Mouse (Mus musculus) liver, embryonic 12.5 days (tissue): ENCODE results near the gene Nthl1. TPM values are rescaled to one million over a fixed set of nuclear protein-coding genes. Genes with fewer than 3 reads are reported as not detected.

ENCODE experiments used
- ATAC-seq: fragments of 200-750 bp; cut with Nextera tagmentation; 2 replicates; pipeline ENCODE4 v1.8.0; 2017; ENCODE audit warnings: moderate number of reproducible peaks, mild to moderate bottlenecking, moderate library complexity
- H3K27ac ChIP-seq: fragments of 300-500 bp; sonication (generic); 2 replicates; pipeline ENCODE4 v1.5.1; 2016; ENCODE audit warnings: mild to moderate bottlenecking
- H3K27me3 ChIP-seq: fragments of 300-500 bp; sonication (generic); replicated peaks from 2 replicates; pipeline ENCODE4 v1.6.1; 2016; ENCODE audit warnings: mild to moderate bottlenecking, moderate library complexity
- H3K36me3 ChIP-seq: fragments of 300-500 bp; sonication (generic); 2 replicates; pipeline ENCODE4 v1.6.1; 2016; ENCODE audit warnings: mild to moderate bottlenecking, moderate library complexity
- H3K4me1 ChIP-seq: fragments of 300-500 bp; sonication (generic); 2 replicates; pipeline ENCODE4 v1.6.1; 2016
- H3K4me2 ChIP-seq: fragments of 300-500 bp; sonication (generic); 2 replicates; pipeline ENCODE4 v1.6.1; 2016; ENCODE audit warnings: mild to moderate bottlenecking, moderate library complexity
- H3K4me3 ChIP-seq: fragments of 300-500 bp; sonication (generic); 2 replicates; pipeline ENCODE4 v1.5.1; 2016; ENCODE audit warnings: mild to moderate bottlenecking, moderate library complexity
- H3K9ac ChIP-seq: fragments of 300-500 bp; sonication (generic); 2 replicates; pipeline ENCODE4 v1.6.1; 2016; ENCODE audit warnings: mild to moderate bottlenecking, moderate library complexity
- H3K9me3 ChIP-seq: fragments of 300-500 bp; sonication (generic); replicated peaks from 2 replicates; pipeline ENCODE4 v1.6.1; 2016; ENCODE audit warnings: mild to moderate bottlenecking, moderate library complexity
- WGBS: fragments of 180-500 bp; shearing (Covaris S2); methylation state at CpG from one replicate; pipeline ENCODE4 v1.1.7; 2016; ENCODE audit not compliant: insufficient replicate concordance; 5-methylcytosine and 5-hydroxymethylcytosine counted together
- polyA plus RNA-seq: library from polyadenylated mRNA; unstranded; fragments of >200 nt; fragmentation: Nextera tagmentation; extraction: Ambion mirVana; gene quantifications from 2 replicates; pipeline ENCODE4 v1.2.1, GENCODE M21; 2016

The Nthl1 gene
- 11.3 and 12.4 TPM in 2 replicates for polyA plus RNA-seq

DNA sequence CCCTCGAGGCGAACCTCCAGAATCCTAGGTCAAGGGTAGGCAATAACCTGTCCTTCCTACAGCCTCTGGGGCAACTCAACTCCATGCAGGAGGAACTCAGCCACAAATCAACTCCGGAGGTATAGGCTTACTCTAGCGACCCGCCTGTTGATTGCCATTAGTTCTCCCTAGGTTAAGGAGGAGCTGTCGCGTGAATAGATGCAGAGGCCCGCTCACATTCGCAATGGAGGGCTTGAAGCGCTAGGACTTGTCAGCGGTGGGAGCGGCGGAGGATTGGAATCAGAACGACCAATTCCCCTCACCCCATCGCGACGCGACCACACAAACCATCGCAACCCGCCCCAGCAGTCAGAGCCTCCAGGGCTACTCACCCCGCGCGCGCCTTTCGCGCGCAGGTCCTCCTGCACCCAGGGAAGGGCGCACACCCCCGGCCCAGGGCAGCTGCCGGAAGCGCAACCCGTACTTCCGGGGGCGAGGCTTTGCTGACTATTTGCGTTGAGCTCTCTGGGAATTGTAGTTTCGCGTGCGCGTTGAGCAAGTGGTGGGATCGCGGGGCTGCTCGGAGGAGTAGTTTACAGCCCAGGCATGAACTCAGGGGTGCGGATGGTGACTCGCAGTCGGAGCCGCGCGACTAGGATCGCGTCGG is at the start of gene Nthl1, which contains the start of gene Tsc2:
Gene Nthl1, plus strand, starts transcription at position 514 of the 646 bp plus-strand sequence.
Gene Tsc2, minus strand, starts transcription at position 464 of the 646 bp plus-strand sequence.
- peak; percentile 78 for ATAC-seq
- WGBS = 1% methylated on average over 51 of the region's 51 CpGs
- no peaks in the 10 kb centered on the region for H3K9me3 ChIP-seq
- H3K4me3 ChIP-seq = peak within 1 kb of the TSS; percentile 78
- peaks cover 40% of the 10 kb centered on the region for H3K4me1 ChIP-seq
- peaks cover 35% of the 10 kb centered on the region for H3K36me3 ChIP-seq
- H3K27me3 ChIP-seq = no peaks in the 10 kb centered on the region
- peak within 1 kb of the TSS; percentile 87 for H3K4me2 ChIP-seq
- peak within 1 kb of the TSS; percentile 79 for H3K9ac ChIP-seq
- peak within 1 kb of the TSS; percentile 76 for H3K27ac ChIP-seq

DNA sequence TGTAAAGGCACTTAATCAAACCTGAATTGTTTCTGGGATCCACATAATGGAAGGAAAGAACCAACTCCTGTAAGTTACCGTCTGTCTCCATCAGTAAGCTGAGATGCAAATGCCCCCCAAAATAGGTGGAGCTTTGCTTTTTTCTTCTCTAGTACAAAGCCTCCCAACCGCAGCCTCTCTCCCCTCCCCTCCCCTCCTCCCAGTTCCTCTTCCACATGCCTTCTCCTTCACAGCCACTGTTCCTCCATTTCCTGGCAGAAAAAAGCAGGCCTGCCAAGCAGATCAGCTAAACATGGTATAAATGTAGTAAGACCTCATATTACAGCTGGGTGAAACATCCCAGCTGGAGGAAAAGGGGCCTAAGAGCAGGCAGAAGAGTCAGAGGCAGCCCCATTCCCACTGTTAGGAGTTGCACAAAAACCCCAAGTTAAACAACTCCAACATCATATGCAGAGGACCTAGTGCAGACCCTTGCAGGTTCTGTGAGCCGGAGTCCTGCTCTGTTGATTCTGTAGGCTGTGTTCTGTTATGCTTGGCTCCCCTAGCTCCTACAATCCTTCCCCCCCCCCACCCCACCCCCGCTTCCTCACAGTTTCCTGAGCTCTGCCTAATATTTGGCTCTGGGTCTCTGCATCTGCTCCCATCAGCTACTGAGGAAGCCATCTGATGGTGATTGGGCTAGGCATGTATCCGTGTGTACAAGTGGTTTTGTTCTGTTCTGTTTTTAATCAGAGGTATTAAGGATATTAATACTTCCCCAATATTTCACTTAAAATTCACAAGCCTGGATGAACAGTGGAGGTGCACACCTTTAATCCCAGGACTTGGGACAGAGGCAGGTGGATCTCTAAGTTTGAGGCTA is 48.6 kb upstream of the Nthl1 start:
- no peak for ATAC-seq
- Histone ChIP-seq H3K4me1 (peaks cover 10% of the 10 kb centered on the region; the same call in 1 of the 2 replicates), H3K27ac (peak overlapping the region; percentile 45; the same call in 1 of the 2 replicates), H3K36me3 (peaks cover 70% of the 10 kb centered on the region), H3K27me3 (no peaks in the 10 kb centered on the region), H3K4me3 (no peak overlapping the region), H3K4me2 (no peak overlapping the region), H3K9ac (no peak overlapping the region), H3K9me3 (no peaks in the 10 kb centered on the region)
- WGBS = 42% methylated on average over 5 of the region's 5 CpGs

- Histone ChIP-seq H3K9me3 (no peaks in the 10 kb centered on the region), H3K36me3 (peaks cover 69% of the 10 kb centered on the region), H3K27ac (peak overlapping the region; percentile 45; the same call in 1 of the 2 replicates), H3K27me3 (no peaks in the 10 kb centered on the region), H3K4me3 (no peak overlapping the region), H3K4me2 (no peak overlapping the region), H3K9ac (no peak overlapping the region), H3K4me1 (peaks cover 10% of the 10 kb centered on the region; the same call in 1 of the 2 replicates)
- no peak for ATAC-seq
- WGBS = 58% methylated on average over 3 of the region's 3 CpGs
Measured at GRCm38 (mm10) chr17:24584520-24584919, 48.0 kb upstream of the Nthl1 start.

- peaks cover 10% of the 10 kb centered on the region; the same call in 1 of the 2 replicates for H3K4me1 ChIP-seq
- H3K9me3 ChIP-seq = no peaks in the 10 kb centered on the region
- WGBS = 73% methylated on average over 4 of the region's 4 CpGs
- H3K4me2 ChIP-seq = no peak overlapping the region
- H3K9ac ChIP-seq = no peak overlapping the region
- no peak for ATAC-seq
- H3K36me3 ChIP-seq = peaks cover 63% of the 10 kb centered on the region
- no peak overlapping the region for H3K4me3 ChIP-seq
- H3K27me3 ChIP-seq = no peaks in the 10 kb centered on the region
- H3K27ac ChIP-seq = no peak overlapping the region
Measured at GRCm38 (mm10) chr17:24586532-24586931, 45.9 kb upstream of the Nthl1 start.

- Histone ChIP-seq H3K9me3 (no peaks in the 10 kb centered on the region), H3K4me1 (no peaks in the 10 kb centered on the region), H3K4me3 (no peak overlapping the region), H3K27ac (no peak overlapping the region), H3K4me2 (no peak overlapping the region), H3K27me3 (no peaks in the 10 kb centered on the region), H3K9ac (no peak overlapping the region), H3K36me3 (peaks cover 84% of the 10 kb centered on the region)
- ATAC-seq = no peak
- 72% methylated on average over 3 of the region's 3 CpGs for WGBS
Measured at GRCm38 (mm10) chr17:24590943-24591342, 41.5 kb upstream of the Nthl1 start.

- no peak for ATAC-seq
- H3K9ac ChIP-seq = no peak overlapping the region
- H3K36me3 ChIP-seq = peaks cover 85% of the 10 kb centered on the region
Measured at GRCm38 (mm10) chr17:24591695-24592094, 40.8 kb upstream of the Nthl1 start.

DNA sequence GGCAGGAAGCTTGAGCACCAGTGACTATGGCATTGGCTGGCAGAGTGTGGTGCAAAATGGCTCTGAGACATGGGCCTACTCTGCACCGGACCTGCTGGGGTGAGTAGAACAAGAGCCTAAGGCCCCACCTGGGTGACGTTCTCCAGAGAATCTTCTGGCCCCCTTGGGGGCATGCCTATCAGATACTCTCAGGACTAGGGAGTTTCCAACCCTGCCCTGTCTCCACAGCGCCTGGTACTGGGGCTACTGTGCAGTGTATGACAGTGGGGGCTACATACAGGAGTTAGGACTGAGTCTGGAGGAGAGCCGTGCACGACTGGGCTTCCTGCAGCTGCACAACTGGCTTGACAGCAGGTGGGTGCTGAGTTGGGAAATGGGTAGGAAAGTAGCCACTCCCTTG is 39.2 kb upstream of the Nthl1 start:
- Histone ChIP-seq H3K27me3 (no peaks in the 10 kb centered on the region), H3K9ac (no peak overlapping the region), H3K4me1 (no peaks in the 10 kb centered on the region), H3K36me3 (peaks cover 87% of the 10 kb centered on the region), H3K27ac (no peak overlapping the region), H3K9me3 (no peaks in the 10 kb centered on the region), H3K4me3 (no peak overlapping the region), H3K4me2 (no peak overlapping the region)
- peak; percentile 14; the same call in 1 of the 2 replicates for ATAC-seq
- WGBS = 74% methylated on average over 5 of the region's 5 CpGs

More at GRCm38 (mm10) chr17:24591695-24592094, 40.8 kb upstream of the Nthl1 start:
- H3K4me3 ChIP-seq = no peak overlapping the region
- H3K4me2 ChIP-seq = no peak overlapping the region
- no peaks in the 10 kb centered on the region for H3K27me3 ChIP-seq
- no peaks in the 10 kb centered on the region for H3K9me3 ChIP-seq
- WGBS = 88% methylated on average over 5 of the region's 5 CpGs
- no peaks in the 10 kb centered on the region for H3K4me1 ChIP-seq
- H3K27ac ChIP-seq = no peak overlapping the region

DNA sequence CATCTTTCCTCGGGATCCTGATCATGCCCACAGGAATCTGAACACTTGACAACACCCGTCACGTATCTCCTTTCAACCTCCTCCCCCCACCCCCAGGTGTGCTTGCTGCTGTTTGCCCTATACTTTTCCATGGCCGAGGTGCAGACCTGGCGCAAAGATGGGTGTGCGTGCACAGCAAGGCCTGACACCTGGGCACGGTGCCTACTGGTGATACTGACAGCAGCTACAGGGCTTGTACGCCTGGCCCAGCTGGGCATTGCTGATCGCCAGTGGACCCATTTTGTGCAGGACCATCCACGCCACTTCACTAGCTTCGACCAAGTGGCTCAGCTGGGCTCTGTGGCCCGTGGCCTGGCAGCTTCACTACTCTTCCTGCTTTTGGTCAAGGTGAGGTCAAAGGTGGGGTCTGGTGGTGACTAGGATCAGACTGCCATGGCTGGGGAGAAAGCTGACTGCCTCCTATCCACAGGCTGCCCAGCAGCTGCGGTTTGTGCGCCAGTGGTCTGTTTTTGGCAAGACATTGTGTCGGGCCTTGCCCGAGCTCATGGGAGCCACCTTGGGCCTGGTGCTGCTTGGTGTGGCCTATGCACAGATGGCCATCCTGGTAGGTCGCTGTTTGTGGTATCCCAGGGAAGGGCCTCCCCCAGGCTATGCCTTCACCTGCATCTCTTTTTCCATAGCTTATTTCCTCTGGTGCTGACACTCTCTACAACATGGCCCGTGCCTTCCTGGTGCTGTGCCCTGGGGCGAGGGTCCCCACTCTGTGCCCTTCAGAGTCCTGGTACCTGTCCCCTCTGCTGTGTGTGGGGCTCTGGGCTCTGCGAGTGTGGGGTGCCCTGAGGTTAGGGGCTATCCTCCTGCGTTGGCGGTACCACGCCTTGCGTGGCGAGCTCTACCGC is 38.2 kb upstream of the Nthl1 start:
- Histone ChIP-seq H3K4me2 (no peak overlapping the region), H3K4me3 (no peak overlapping the region), H3K27me3 (no peaks in the 10 kb centered on the region), H3K4me1 (no peaks in the 10 kb centered on the region), H3K9me3 (no peaks in the 10 kb centered on the region), H3K9ac (no peak overlapping the region), H3K36me3 (peaks cover 91% of the 10 kb centered on the region), H3K27ac (no peak overlapping the region)
- WGBS = 86% methylated on average over 26 of the region's 26 CpGs
- ATAC-seq = no peak

DNA sequence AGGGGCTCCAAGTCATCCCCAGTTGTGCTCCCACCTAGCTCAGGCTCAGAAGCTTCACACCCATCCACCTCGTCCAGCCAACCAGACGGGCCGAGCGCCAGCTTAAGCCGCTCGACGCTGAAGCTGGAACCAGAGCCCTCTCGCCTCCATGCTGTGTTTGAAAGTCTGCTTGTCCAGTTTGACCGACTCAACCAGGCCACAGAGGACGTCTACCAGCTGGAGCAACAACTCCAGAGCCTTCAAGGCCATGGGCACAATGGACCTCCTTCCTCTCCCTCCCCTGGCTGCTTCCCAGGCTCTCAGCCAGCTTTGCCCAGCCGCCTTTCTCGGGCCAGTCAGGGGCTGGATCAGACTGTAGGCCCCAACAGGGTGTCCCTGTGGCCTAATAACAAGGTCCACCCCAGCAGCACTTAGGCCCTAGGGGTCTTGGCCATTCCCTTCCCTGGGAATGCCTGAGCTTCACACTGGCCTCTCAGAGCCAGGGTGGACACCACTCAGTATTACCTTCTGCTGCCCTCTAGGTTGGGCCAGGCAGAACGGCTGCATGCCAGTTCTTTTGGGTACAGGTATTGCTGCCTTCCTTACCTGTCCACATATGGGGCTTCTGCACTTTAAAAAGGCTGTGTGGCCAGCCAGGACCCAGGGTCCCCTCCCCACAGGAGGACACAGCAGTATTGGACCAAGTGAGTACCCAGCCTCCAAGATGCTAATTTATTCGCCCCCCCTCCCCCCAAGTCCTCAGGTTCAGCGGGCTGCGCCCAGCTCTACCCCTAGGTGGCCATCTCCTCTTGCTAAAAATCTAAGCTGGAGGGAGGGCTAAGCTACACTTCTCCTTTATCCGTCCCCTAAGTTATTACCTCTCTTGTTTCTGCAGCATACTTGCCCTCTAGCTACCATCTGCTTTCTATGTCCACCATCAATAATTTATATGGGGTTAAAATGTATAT is 37.1 kb upstream of the Nthl1 start:
- H3K4me1 ChIP-seq = no peaks in the 10 kb centered on the region
- H3K9me3 ChIP-seq = no peaks in the 10 kb centered on the region
- H3K4me2 ChIP-seq = no peak overlapping the region
- no peak overlapping the region for H3K27ac ChIP-seq
- H3K27me3 ChIP-seq = no peaks in the 10 kb centered on the region
- peaks cover 99% of the 10 kb centered on the region for H3K36me3 ChIP-seq
- H3K4me3 ChIP-seq = no peak overlapping the region
- ATAC-seq = no peak
- 77% methylated on average over 17 of the region's 17 CpGs for WGBS
- no peak overlapping the region for H3K9ac ChIP-seq

DNA sequence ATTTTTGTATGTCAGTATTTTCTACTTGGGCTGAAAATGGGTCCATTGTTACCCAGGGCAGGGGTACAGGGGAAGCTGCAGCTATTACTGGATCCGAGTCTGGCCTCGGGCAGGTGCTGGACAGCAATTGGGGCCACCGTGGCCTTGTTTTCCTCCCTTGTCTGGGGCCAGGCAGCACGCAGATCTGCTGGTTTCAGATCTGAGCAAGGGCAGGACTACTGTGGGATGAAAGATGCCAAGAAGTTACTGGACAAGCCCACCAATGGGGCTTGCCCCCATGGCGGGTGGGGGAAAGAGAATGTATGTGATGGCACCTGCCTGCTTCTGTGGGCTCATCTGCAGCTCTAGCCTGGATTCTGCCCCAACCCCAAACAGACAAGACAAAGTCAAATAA is 36.4 kb upstream of the Nthl1 start:
- Histone ChIP-seq H3K9ac (no peak overlapping the region), H3K4me3 (no peak overlapping the region), H3K4me1 (no peaks in the 10 kb centered on the region), H3K4me2 (no peak overlapping the region), H3K9me3 (no peaks in the 10 kb centered on the region), H3K27ac (no peak overlapping the region), H3K36me3 (peaks cover 99% of the 10 kb centered on the region), H3K27me3 (no peaks in the 10 kb centered on the region)
- WGBS = 68% methylated on average over 5 of the region's 5 CpGs
- no peak for ATAC-seq
